Mouse (Mus musculus): ENCODE data around the gene Il10ra. TPM values are rescaled to one million over a fixed set of nuclear protein-coding genes. Genes with fewer than 3 reads are reported as not detected.

The Il10ra gene
- polyA plus RNA-seq, 1 experiment, result 1.0 TPM

GRCm38 (mm10) chr9:45280059-45280458 lies 11.1 kb upstream of the Il10ra start:
- Histone ChIP-seq H3K4me3 (ENCODE audit: control insufficient read depth, low read depth, low read length) (no peak overlapping the region), H3K4me1 (ENCODE audit: control insufficient read depth, insufficient read depth, low read length) (no peaks in the 10 kb centered on the region), H3K27ac (ENCODE audit: control insufficient read depth, insufficient read depth, low read depth, low read length) (no peak overlapping the region), H3K36me3 (ENCODE audit: control insufficient read depth, insufficient read depth, low read length) (no peaks in the 10 kb centered on the region), H3K27me3 (ENCODE audit: control insufficient read depth, insufficient read depth, low read length) (no peaks in the 10 kb centered on the region)
- no peak for TF ChIP-seq CTCF (IDR thresholded peaks at IDR 0.05; ENCODE audit: control insufficient read depth, insufficient read depth, insufficient replicate concordance, low read depth, low read length)
- TF ChIP-seq POLR2A (IDR thresholded peaks at IDR 0.05; ENCODE audit: control insufficient read depth, low read depth, low read length), result no peak

DNA sequence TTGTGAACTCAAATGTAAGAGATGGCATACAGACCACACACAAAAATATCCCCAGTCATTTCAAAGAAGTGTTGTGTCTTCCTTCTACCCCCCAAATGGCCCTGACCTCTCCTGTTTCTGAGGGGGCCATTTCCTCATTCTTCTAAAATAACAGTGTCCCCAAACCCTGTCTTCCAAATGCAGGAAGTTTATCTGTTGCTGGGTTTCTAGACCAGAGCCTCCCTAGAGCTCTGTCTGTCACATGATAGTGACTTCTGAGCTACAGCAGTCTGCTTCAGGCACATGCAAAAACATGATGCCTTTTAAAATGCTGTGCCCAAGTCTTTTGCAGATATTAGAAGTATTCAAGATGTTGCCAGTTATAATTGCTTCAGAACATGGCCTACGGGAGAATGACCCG lies 5.7 kb upstream of the Il10ra start:
- Histone ChIP-seq H3K36me3 (ENCODE audit: control insufficient read depth, insufficient read depth, low read length) (no peaks in the 10 kb centered on the region), H3K4me1 (ENCODE audit: control insufficient read depth, insufficient read depth, low read length) (no peaks in the 10 kb centered on the region), H3K27me3 (ENCODE audit: control insufficient read depth, insufficient read depth, low read length) (no peaks in the 10 kb centered on the region), H3K27ac (ENCODE audit: control insufficient read depth, insufficient read depth, low read depth, low read length) (no peak overlapping the region), H3K4me3 (ENCODE audit: control insufficient read depth, low read depth, low read length) (no peak overlapping the region)
- no peak for TF ChIP-seq CTCF (IDR thresholded peaks at IDR 0.05; ENCODE audit: control insufficient read depth, insufficient read depth, insufficient replicate concordance, low read depth, low read length)
- TF ChIP-seq POLR2A (IDR thresholded peaks at IDR 0.05; ENCODE audit: control insufficient read depth, low read depth, low read length), result no peak

DNA sequence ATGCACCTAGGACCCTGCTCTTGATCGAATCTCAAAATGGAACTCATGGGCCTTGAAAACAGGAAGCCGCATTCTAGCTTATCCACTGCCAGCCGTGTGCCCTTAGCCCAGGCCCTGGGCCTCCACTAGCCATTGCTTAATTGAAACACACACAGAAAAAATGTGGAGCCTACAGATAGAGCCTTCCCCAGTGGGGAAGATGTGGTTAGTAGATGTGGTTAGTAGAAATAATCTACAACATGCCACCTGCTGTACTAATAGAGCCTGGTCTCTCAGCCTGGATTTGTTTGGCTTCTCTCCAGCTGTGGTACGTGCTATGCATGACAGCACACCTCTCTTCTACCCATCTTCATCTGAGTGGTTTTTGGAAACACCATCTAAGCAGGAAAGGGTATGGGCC lies 5.3 kb upstream of the Il10ra start:
- no peaks in the 10 kb centered on the region for H3K4me1 ChIP-seq (ENCODE audit: control insufficient read depth, insufficient read depth, low read length)
- H3K4me3 ChIP-seq (ENCODE audit: control insufficient read depth, low read depth, low read length), result no peak overlapping the region
- no peak overlapping the region for H3K27ac ChIP-seq (ENCODE audit: control insufficient read depth, insufficient read depth, low read depth, low read length)
- H3K36me3 ChIP-seq (ENCODE audit: control insufficient read depth, insufficient read depth, low read length), result no peaks in the 10 kb centered on the region
- no peaks in the 10 kb centered on the region for H3K27me3 ChIP-seq (ENCODE audit: control insufficient read depth, insufficient read depth, low read length)
- TF ChIP-seq POLR2A (IDR thresholded peaks at IDR 0.05; ENCODE audit: control insufficient read depth, low read depth, low read length), result no peak
- no peak for TF ChIP-seq CTCF (IDR thresholded peaks at IDR 0.05; ENCODE audit: control insufficient read depth, insufficient read depth, insufficient replicate concordance, low read depth, low read length)

GRCm38 (mm10) chr9:45272213-45272612 lies 3.3 kb upstream of the Il10ra start:
- H3K27ac ChIP-seq (ENCODE audit: control insufficient read depth, insufficient read depth, low read depth, low read length), result no peak overlapping the region
- H3K4me3 ChIP-seq (ENCODE audit: control insufficient read depth, low read depth, low read length), result no peak overlapping the region
- no peaks in the 10 kb centered on the region for H3K36me3 ChIP-seq (ENCODE audit: control insufficient read depth, insufficient read depth, low read length)
- peaks cover 5% of the 10 kb centered on the region for H3K4me1 ChIP-seq (ENCODE audit: control insufficient read depth, insufficient read depth, low read length)
- H3K27me3 ChIP-seq (ENCODE audit: control insufficient read depth, insufficient read depth, low read length), result no peaks in the 10 kb centered on the region
- TF ChIP-seq POLR2A (IDR thresholded peaks at IDR 0.05; ENCODE audit: control insufficient read depth, low read depth, low read length) (no peak), CTCF (IDR thresholded peaks at IDR 0.05; ENCODE audit: control insufficient read depth, insufficient read depth, insufficient replicate concordance, low read depth, low read length) (no peak)

GRCm38 (mm10) chr9:45268079-45268478 lies 870 bp downstream of the Il10ra start:
- Histone ChIP-seq H3K4me1 (ENCODE audit: control insufficient read depth, insufficient read depth, low read length) (peaks cover 5% of the 10 kb centered on the region), H3K36me3 (ENCODE audit: control insufficient read depth, insufficient read depth, low read length) (no peaks in the 10 kb centered on the region), H3K27ac (ENCODE audit: control insufficient read depth, insufficient read depth, low read depth, low read length) (no peak overlapping the region), H3K4me3 (ENCODE audit: control insufficient read depth, low read depth, low read length) (no peak overlapping the region), H3K27me3 (ENCODE audit: control insufficient read depth, insufficient read depth, low read length) (no peaks in the 10 kb centered on the region)
- TF ChIP-seq POLR2A (IDR thresholded peaks at IDR 0.05; ENCODE audit: control insufficient read depth, low read depth, low read length) (no peak), CTCF (IDR thresholded peaks at IDR 0.05; ENCODE audit: control insufficient read depth, insufficient read depth, insufficient replicate concordance, low read depth, low read length) (no peak)

GRCm38 (mm10) chr9:45267099-45267498 lies 1.9 kb downstream of the Il10ra start:
- H3K36me3 ChIP-seq (ENCODE audit: control insufficient read depth, insufficient read depth, low read length), result no peaks in the 10 kb centered on the region
- H3K4me3 ChIP-seq (ENCODE audit: control insufficient read depth, low read depth, low read length), result no peak overlapping the region
- peaks cover 5% of the 10 kb centered on the region for H3K4me1 ChIP-seq (ENCODE audit: control insufficient read depth, insufficient read depth, low read length)
- TF ChIP-seq POLR2A (IDR thresholded peaks at IDR 0.05; ENCODE audit: control insufficient read depth, low read depth, low read length) (no peak), CTCF (IDR thresholded peaks at IDR 0.05; ENCODE audit: control insufficient read depth, insufficient read depth, insufficient replicate concordance, low read depth, low read length) (no peak)
- H3K27me3 ChIP-seq (ENCODE audit: control insufficient read depth, insufficient read depth, low read length), result no peaks in the 10 kb centered on the region
- no peak overlapping the region for H3K27ac ChIP-seq (ENCODE audit: control insufficient read depth, insufficient read depth, low read depth, low read length)

GRCm38 (mm10) chr9:45261872-45262271 lies 7.1 kb downstream of the Il10ra start:
- TF ChIP-seq POLR2A (IDR thresholded peaks at IDR 0.05; ENCODE audit: control insufficient read depth, low read depth, low read length), result no peak
- TF ChIP-seq CTCF (IDR thresholded peaks at IDR 0.05; ENCODE audit: control insufficient read depth, insufficient read depth, insufficient replicate concordance, low read depth, low read length), result no peak
- Histone ChIP-seq H3K36me3 (ENCODE audit: control insufficient read depth, insufficient read depth, low read length) (no peaks in the 10 kb centered on the region), H3K27me3 (ENCODE audit: control insufficient read depth, insufficient read depth, low read length) (no peaks in the 10 kb centered on the region), H3K27ac (ENCODE audit: control insufficient read depth, insufficient read depth, low read depth, low read length) (no peak overlapping the region), H3K4me3 (ENCODE audit: control insufficient read depth, low read depth, low read length) (no peak overlapping the region), H3K4me1 (ENCODE audit: control insufficient read depth, insufficient read depth, low read length) (no peaks in the 10 kb centered on the region)

DNA sequence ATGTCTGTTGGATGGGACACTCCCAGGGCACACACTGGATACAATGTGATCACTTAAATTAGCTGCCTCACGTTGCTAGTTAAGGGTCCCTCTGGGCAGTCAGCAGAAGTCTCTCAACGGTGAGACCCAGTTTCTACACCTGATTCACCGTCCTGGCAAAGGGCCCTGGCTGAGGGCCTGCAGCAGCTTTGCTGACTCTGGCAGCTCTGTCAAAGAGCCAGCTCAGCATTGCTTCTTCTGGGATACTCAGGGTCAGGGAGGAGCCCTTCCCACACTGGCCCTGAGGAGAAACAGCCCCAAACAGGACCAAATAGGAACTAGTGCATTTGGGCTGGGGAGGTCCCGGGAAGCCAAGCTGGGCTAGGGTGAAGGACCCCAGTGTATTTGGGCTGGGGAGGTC lies 7.5 kb downstream of the Il10ra start:
- no peaks in the 10 kb centered on the region for H3K36me3 ChIP-seq (ENCODE audit: control insufficient read depth, insufficient read depth, low read length)
- no peak for TF ChIP-seq CTCF (IDR thresholded peaks at IDR 0.05; ENCODE audit: control insufficient read depth, insufficient read depth, insufficient replicate concordance, low read depth, low read length)
- TF ChIP-seq POLR2A (IDR thresholded peaks at IDR 0.05; ENCODE audit: control insufficient read depth, low read depth, low read length), result no peak

More for the DNA sequence above, 7.5 kb downstream of the Il10ra start:
- Histone ChIP-seq H3K4me3 (ENCODE audit: control insufficient read depth, low read depth, low read length) (no peak overlapping the region), H3K27me3 (ENCODE audit: control insufficient read depth, insufficient read depth, low read length) (no peaks in the 10 kb centered on the region), H3K4me1 (ENCODE audit: control insufficient read depth, insufficient read depth, low read length) (no peaks in the 10 kb centered on the region), H3K27ac (ENCODE audit: control insufficient read depth, insufficient read depth, low read depth, low read length) (no peak overlapping the region)

Measured in testis, adult 2 months (tissue).